Mouse (Mus musculus) heart, postnatal 0 days (tissue): ENCODE data around the gene Mnat1. TPM values are rescaled to one million over a fixed set of nuclear protein-coding genes. Genes with fewer than 3 reads are reported as not detected.

Experiments used
- ATAC-seq: fragments of 200-750 bp; cut with Nextera tagmentation; 2 replicates; pipeline ENCODE4 v1.8.0; 2017; ENCODE audit warnings: low read depth, moderate number of reproducible peaks, moderate library complexity; ENCODE audit not compliant: insufficient read depth
- DNase-seq: peaks from one replicate; pipeline ENCODE4 v3.0.0-alpha.2; 2016; ENCODE audit warnings: low spot score
- H3K27ac ChIP-seq: fragments of 300-500 bp; sonication (generic); 2 replicates; pipeline ENCODE4 v1.5.1; 2014; ENCODE audit warnings: low read depth, mild to moderate bottlenecking
- H3K27me3 ChIP-seq: fragments of 300-500 bp; sonication (generic); 2 replicates; pipeline ENCODE4 v1.6.1; 2014; ENCODE audit warnings: low read length, mixed read lengths; ENCODE audit not compliant: control insufficient read depth, insufficient read depth
- H3K36me3 ChIP-seq: fragments of 300-500 bp; sonication (generic); replicated peaks from 2 replicates; pipeline ENCODE4 v1.6.1; 2014; ENCODE audit warnings: low read length, mixed read lengths; ENCODE audit not compliant: control insufficient read depth, insufficient read depth
- H3K4me1 ChIP-seq: fragments of 300-500 bp; sonication (generic); 2 replicates; pipeline ENCODE4 v1.6.1; 2014; ENCODE audit warnings: antibody characterized with exemption; ENCODE audit not compliant: control insufficient read depth, insufficient read depth
- H3K4me2 ChIP-seq: fragments of 300-500 bp; sonication (generic); 2 replicates; pipeline ENCODE4 v1.6.1; 2014; ENCODE audit warnings: low read depth, mild to moderate bottlenecking, low read length, moderate library complexity
- H3K4me3 ChIP-seq: fragments of 300-500 bp; sonication (generic); 2 replicates; pipeline ENCODE4 v1.5.1; 2014; ENCODE audit warnings: low read depth, low read length
- H3K9ac ChIP-seq: fragments of 300-500 bp; sonication (generic); replicated peaks from 2 replicates; pipeline ENCODE4 v1.6.1; 2014; ENCODE audit warnings: low read depth, low read length, mixed read lengths
- H3K9me3 ChIP-seq: fragments of 300-500 bp; sonication (generic); replicated peaks from 2 replicates; pipeline ENCODE4 v1.6.1; 2016; ENCODE audit warnings: low read length; ENCODE audit not compliant: control insufficient read depth
- CTCF ChIP-seq: IDR thresholded peaks from 2 replicates; pipeline ENCODE4 v1.5.1; 2016; ENCODE audit warnings: antibody characterized with exemption, control low read depth, low read depth
- EP300 ChIP-seq: IDR thresholded peaks from 2 replicates; pipeline ENCODE4 v1.6.1; 2016; ENCODE audit warnings: antibody characterized with exemption, low read depth
- WGBS: fragments of 180-500 bp; shearing (Covaris S2); extraction: QIAGEN DNeasy Blood & Tissue Kit; methylation state at CpG from one replicate; pipeline ENCODE4 v1.1.7; 2014; 5-methylcytosine and 5-hydroxymethylcytosine counted together
- polyA plus RNA-seq: library from polyadenylated mRNA; unstranded; fragments of >200 nt; fragmentation: Nextera tagmentation; extraction: Ambion mirVana; gene quantifications from 2 replicates; pipeline ENCODE4 v1.2.1, GENCODE M21; 2015
- total RNA-seq: library from RNA; depleted of rRNA; stranded (reverse); fragments of >200 nt; gene quantifications from 2 replicates; pipeline ENCODE4 v1.2.3, GENCODE M21; 2014; ENCODE audit warnings: low replicate concordance

The Mnat1 gene
- total and polyA plus RNA-seq, 2 experiments from 2014 or later: 11.1 to 20.7 TPM

- no peaks in the 10 kb centered on the region for H3K27me3 ChIP-seq
- no peak for TF ChIP-seq CTCF
- TF ChIP-seq EP300: no peak
- no peak overlapping the region for H3K27ac ChIP-seq
- no peak overlapping the region for H3K9ac ChIP-seq
- DNase-seq (no peak), ATAC-seq (no peak)
- WGBS: 89% methylated on average over 5 of the region's 5 CpGs
- H3K4me1 ChIP-seq: no peaks in the 10 kb centered on the region
- peaks cover 14% of the 10 kb centered on the region for H3K36me3 ChIP-seq
- H3K9me3 ChIP-seq: no peaks in the 10 kb centered on the region
- no peak overlapping the region for H3K4me2 ChIP-seq
- H3K4me3 ChIP-seq: no peak overlapping the region
These were observed 95.1 kb downstream of the Mnat1 start for GRCm38 (mm10) chr12:73218632-73219031.

GRCm38 (mm10) chr12:73221235-73221634 is 97.7 kb downstream of the Mnat1 start:
- no peak for ATAC-seq
- WGBS: 57% methylated on average over 3 of the region's 3 CpGs

GRCm38 (mm10) chr12:73223872-73224271 is 100.4 kb downstream of the Mnat1 start:
- TF ChIP-seq EP300 (no peak), CTCF (no peak)
- no peak for DNase-seq
- Histone ChIP-seq H3K27ac (no peak overlapping the region), H3K9ac (no peak overlapping the region), H3K27me3 (no peaks in the 10 kb centered on the region), H3K4me2 (no peak overlapping the region), H3K36me3 (peaks cover 11% of the 10 kb centered on the region), H3K9me3 (no peaks in the 10 kb centered on the region), H3K4me3 (no peak overlapping the region), H3K4me1 (no peaks in the 10 kb centered on the region)
- ATAC-seq: no peak
- 69% methylated on average over 6 of the region's 6 CpGs for WGBS

More at GRCm38 (mm10) chr12:73221235-73221634, 97.7 kb downstream of the Mnat1 start:
- no peaks in the 10 kb centered on the region for H3K27me3 ChIP-seq
- H3K4me1 ChIP-seq: no peaks in the 10 kb centered on the region
- H3K4me3 ChIP-seq: no peak overlapping the region
- TF ChIP-seq EP300 (no peak), CTCF (no peak)
- H3K36me3 ChIP-seq: peaks cover 14% of the 10 kb centered on the region
- DNase-seq: no peak
- no peaks in the 10 kb centered on the region for H3K9me3 ChIP-seq
- no peak overlapping the region for H3K9ac ChIP-seq
- H3K27ac ChIP-seq: no peak overlapping the region
- no peak overlapping the region for H3K4me2 ChIP-seq

GRCm38 (mm10) chr12:73228427-73228826 is 104.9 kb downstream of the Mnat1 start:
- Histone ChIP-seq H3K36me3 (no peaks in the 10 kb centered on the region), H3K9me3 (no peaks in the 10 kb centered on the region), H3K4me2 (no peak overlapping the region), H3K27me3 (no peaks in the 10 kb centered on the region), H3K4me1 (no peaks in the 10 kb centered on the region), H3K4me3 (no peak overlapping the region), H3K9ac (no peak overlapping the region), H3K27ac (no peak overlapping the region)
- no peak for TF ChIP-seq EP300
- TF ChIP-seq CTCF: no peak
- WGBS: 96% methylated on average over 3 of the region's 3 CpGs
- ATAC-seq (no peak), DNase-seq (no peak)

GRCm38 (mm10) chr12:73230196-73230595 is 106.7 kb downstream of the Mnat1 start:
- Histone ChIP-seq H3K27ac (no peak overlapping the region), H3K9ac (no peak overlapping the region), H3K27me3 (no peaks in the 10 kb centered on the region), H3K4me2 (no peak overlapping the region), H3K4me1 (no peaks in the 10 kb centered on the region), H3K36me3 (no peaks in the 10 kb centered on the region), H3K4me3 (no peak overlapping the region), H3K9me3 (no peaks in the 10 kb centered on the region)
- ATAC-seq (no peak), DNase-seq (no peak)
- no peak for TF ChIP-seq EP300
- no peak for TF ChIP-seq CTCF

GRCm38 (mm10) chr12:73231552-73231951 is 108.0 kb downstream of the Mnat1 start:
- Histone ChIP-seq H3K9me3 (no peaks in the 10 kb centered on the region), H3K27me3 (no peaks in the 10 kb centered on the region), H3K27ac (no peak overlapping the region), H3K4me2 (no peak overlapping the region), H3K9ac (no peak overlapping the region), H3K4me1 (no peaks in the 10 kb centered on the region), H3K36me3 (no peaks in the 10 kb centered on the region), H3K4me3 (no peak overlapping the region)
- DNase-seq (no peak), ATAC-seq (no peak)
- no peak for TF ChIP-seq CTCF
- no peak for TF ChIP-seq EP300
